Mouse (Mus musculus) liver (tissue): ENCODE results near the gene 9430097D07Rik.
A peak's percentile ranks its signal among the peaks of the same experiment; 100 is the strongest.

Experiments
- DNase-seq: peaks from one replicate; pipeline ENCODE4 v3.0.0-alpha.2; 2020; ENCODE audit warnings: mixed read lengths

The 9430097D07Rik gene

DNA sequence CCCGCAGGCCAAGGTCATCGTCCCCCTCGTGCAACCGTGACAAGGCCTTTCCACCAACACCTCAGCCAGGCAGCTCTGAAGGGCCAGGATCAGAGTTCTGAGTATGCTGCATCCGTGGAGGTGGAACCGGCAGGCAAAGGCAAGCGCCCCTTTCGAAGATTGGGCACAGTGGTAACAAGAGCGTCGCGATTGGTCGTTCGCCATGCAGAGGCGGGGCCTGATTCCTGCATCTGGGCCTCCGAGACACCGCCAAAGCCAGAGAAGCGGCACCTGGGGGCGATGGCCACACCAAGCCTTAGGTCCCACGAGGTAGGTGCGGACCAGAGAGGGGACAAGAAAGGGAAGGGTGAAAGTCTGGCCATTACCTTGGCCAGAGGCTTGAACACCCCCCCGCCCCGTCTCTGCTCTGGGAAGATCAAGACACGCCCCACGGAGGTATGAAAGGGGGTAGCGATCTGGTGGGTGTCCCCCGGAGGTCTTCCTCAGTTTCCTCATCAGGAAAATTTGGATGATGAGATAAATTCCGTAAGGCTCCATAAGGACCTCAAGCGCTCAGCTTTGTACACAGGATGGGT lies at the start of gene 9430097D07Rik:
9430097D07Rik (minus strand) TSS at position 99 of the 575 bp plus-strand sequence.
- peak; percentile 58 for DNase-seq

DNA sequence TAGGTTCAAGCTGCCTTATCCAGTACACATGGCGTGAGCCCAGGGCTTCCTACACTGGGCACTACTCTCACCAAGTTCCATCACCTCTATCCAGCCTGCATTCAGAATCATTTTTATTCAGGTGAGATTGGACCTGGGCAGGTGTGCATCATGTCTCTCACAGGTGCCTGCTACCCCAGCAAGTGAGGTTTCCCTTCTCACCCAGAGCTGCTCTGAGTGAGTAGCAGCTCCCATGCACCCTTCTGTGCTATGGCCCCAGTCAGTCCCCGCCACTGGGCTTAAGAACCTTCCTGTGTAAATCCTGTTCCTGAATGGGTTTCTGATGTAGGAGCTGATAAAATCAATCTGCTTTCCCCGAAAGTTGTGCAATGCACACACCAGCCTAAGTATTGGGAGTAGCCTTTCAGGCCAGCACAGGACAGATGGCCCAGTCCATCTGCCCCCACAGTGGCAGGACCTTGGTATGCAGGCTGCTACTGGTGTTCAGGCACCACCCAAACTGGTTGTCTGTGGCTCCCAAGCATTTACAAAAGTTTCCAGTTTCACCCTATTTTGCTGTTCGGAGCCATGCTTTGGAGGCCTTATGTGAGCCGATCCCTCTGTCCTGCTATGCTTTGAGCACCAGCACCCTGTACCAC lies 48.7 kb upstream of the 9430097D07Rik start:
- no peak for DNase-seq

DNA sequence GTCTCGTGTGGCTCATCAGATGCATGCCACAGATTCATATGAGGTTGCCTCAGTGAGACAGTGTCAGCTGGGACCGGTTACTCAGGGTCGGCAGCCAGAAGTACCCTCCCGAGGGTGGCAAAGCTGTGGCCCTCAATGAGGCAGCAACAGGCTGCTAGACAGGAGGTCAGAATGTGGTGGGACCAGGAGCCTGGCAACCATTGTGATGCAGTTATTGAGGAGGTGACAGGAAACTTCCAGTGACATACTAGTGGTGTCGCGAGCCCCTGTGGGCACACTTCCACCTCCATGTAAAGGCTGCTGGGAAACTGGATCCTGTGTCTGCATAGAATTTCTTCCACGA lies 46.0 kb upstream of the 9430097D07Rik start, which contains the start of gene Ak1:
Ak1 (plus strand) TSS at position 242 of the 343 bp plus-strand sequence.
- DNase-seq, result no peak

DNA sequence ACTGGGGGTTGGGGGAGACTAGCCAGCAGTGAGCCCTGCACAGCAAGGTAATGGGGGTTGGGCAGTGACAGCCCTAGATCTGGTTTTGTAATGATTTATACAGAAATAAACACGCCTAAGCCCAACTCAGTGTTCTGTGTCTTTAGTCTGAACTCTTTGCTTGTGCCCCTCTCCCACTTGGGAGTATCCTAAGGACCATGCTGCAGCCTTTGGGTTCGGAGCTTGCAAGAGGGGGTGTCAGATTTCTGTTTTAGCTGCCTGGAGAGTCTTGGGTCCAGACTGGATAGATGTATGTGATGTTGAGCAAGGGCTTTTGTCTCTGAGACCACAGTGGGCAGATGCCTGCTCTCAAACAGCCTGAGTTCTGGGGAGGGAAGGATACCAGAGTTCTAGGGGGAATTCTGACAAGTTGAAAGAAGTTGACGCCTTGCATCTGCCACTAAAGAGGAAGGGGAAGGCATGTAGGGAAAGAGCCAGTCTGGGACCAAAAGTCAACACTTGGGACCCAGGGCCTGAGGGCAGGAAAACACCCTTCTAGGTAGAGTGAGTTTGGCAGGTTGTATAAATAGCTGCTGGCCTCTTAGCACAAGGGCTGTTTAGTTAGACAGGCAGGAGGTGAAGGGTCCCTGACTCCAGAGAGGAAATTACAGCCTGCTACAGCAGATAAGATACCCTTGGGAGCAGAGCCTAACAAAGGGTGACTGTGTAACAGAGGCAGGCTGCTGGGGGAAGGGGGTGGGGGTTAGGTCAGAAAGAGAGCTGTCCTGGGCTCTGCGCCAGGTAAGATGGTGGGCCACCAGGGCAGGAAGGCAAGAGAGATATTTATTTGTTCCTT lies 45.4 kb upstream of the 9430097D07Rik start:
- DNase-seq, result peak; percentile 42

DNA sequence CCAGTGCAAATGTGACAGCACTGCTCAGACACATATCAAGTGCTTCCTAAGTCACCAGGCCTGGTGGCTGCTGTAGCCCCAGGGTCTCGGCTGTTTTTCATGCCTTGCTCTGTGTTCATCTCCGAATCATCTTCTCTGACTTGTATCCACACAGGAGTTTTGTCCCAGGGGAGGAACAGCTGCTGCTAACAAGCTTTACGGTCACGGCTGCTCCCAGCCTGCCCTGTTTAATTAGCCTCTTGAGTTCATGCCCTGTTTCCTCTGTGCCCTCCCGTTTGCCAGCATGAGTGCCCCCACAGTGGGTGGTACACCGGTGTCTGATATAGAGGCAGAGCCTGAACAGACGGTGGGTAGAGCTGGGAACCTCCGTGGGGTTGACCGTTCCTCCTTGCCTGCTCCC lies 42.6 kb upstream of the 9430097D07Rik start:
- DNase-seq, result no peak

DNA sequence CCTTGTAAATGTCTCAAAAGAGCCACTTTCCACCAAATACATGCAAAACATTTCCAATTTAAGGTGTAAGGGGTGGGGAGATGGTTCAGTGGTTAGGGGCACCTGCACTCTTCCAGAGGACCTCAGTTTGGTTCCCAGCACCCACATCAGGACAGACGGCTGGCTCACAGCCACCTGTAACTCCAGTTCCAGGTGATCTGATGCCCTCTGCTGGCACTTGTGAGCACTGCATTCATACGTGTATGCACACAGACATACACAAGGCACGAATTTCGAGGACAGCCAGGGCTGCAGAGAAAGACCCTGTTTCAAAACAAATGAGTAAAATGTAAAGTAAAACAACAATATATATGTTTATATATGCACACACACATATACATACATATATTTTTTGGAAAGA lies 42.1 kb upstream of the 9430097D07Rik start:
- DNase-seq, result peak; percentile 38

DNA sequence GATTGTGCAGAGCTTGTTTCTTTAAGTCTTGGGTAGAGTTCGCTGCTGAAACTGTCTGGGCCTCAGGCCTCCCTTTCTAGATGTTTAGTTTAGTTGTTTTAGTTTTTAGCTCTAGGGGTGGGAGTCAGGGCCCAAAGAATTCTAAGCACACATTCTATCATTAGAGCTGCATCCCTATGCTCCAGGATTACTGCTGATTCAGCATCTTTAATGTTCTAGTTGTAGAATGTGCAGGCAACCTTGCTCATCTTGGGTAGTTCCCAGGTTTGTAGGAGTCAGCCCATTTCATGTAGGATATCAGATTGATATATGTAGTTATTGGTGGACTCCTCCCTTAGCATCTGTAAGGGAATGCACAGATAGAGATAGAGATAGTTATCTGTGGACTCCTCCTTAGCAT lies 41.6 kb upstream of the 9430097D07Rik start:
- DNase-seq, result no peak

DNA sequence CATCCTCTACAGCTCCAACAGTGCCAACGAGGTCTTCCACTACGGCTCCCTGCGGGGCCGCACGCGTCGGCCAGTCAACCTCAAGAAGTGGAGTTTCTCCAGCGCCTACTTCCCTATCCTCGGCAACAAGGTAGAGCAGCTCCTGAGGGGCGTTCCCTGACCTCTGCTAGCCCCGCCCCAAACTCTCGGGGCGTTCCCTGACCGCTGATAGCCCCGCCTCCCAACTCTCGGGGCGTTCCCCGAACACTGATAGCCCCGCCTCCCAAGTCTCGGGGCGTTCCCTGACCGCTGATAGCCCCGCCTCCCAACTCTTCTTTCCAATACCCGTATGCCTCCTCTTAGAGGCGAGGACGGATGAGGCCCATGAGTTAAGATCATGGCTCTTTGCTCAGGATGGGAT lies 36.8 kb upstream of the 9430097D07Rik start:
- peak; percentile 78 for DNase-seq

DNA sequence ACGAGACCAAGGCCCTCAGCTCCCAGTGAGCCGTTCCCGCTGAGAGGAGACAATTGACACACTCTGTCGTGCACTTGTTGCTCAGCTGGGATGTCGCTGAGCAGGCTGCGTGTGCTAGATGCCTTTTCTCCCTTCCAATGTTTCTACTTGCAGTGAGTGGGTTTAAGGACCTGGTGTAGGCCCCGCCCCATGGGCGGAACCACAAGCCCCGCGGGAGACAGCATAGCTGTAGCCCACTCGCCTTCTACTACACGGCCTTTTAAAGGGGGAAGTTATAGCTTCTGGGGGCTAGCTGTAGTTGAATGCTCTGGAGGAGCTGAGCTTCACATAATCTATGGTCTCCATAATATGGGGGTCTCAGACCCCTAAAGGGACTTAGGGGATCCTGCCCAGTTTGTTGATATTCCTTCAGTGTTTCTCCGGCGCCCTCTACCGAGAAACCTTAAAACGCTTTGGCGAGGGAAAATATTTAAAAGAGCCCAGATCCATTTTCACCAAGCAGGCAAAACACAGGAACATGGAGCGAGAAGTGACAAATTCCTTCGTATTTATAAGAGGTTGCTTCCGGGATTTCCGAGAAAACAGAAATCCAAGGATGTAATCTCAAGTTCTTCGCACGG lies 35.2 kb upstream of the 9430097D07Rik start:
- DNase-seq, result peak; percentile 60

DNA sequence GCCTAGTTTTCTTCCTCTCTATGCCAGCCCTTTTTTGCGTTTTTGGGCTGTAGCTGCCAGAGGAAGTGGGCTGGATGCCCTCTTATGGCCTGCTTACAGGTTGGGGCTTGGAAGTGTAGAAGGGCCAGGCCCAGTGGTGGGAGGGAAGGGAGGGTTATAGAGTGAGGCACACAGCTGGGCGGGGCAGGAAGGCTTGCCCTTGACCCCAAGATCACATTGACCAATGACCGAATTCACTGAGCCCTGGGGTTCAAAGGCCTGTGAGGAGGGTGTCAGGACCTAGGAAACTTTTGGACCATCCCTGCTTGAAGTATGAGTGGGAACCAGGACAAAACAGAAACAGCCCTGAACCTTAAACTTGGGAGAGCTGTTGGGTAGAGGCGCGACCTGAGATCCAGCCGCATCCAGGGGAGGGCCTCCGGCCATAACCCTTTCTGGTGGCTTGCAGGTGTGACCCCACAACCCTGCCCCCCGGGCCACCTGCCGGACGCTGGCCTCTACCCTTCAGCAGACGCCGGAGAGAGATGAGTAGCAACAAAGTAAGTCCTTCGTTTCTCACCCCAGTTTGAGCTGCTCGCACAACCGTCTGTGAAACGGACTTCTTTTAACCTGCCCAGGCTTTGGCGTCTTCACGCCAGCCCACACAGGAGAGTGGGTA lies 33.4 kb upstream of the 9430097D07Rik start:
- DNase-seq, result no peak

DNA sequence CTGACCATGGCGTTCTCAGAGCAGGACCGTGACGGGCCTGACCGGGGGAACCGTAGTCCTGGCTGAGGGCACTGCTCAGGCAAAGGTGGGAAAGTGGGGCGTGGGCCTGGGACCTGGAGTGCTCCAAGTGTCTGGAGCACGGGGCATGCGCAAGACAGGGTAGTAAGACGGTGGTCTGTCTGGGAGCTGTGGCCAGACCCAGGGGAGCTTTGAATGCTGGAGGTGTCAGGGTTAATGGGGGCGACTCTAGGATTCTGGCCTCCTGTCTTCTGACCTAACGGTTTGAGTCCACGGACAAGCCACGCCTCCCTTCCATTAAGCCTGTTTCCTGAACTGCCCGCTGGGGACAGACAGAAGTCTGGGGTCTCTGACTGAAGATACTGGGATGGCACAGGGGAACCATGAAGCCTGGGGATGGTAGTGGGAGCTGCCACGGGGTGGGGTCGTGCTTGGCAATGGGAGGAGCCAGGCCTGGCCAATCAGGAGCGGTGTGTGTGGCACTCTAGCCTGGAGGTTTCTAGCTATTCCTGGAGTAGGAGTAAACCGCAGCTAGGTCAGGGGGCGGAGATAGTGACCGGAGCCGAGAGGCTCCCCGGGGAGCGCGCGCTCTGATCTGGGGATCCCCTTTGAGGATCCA lies 32.8 kb upstream of the 9430097D07Rik start:
- DNase-seq, result peak; percentile 88

DNA sequence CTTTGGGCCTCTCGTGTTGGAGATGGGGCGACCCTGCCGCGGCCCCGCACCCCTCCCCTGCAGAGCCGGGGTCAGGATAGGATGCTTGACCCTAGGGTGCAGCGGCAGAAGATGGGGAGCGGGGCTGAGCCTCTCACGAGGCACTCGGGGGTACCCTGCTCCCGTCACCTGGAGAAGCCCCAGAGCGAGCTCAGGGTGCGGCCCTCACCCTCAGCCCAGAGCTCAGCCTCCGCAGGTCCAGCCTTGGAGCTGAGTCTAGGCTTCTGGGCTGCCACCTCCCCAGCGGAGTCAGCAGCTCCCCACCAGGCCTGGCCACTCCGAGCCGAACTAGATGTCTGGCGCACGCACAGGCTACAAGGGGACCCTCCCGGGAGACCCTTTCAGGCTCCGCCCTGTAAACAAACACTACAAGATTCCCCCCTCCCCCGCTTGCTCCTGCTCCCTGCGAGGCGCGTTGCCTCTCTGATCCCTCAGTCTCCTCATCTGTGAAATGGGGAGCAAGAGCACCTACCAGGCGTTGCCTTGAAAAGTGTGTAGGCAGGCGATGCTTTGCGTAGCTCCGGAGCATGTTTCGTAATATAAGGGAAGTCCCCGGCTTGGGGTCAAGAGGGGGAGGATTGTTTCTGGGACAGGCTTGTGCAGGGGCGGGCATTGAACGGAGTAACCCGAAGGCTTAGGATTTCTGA lies 31.9 kb upstream of the 9430097D07Rik start:
- DNase-seq, result peak; percentile 60

DNA sequence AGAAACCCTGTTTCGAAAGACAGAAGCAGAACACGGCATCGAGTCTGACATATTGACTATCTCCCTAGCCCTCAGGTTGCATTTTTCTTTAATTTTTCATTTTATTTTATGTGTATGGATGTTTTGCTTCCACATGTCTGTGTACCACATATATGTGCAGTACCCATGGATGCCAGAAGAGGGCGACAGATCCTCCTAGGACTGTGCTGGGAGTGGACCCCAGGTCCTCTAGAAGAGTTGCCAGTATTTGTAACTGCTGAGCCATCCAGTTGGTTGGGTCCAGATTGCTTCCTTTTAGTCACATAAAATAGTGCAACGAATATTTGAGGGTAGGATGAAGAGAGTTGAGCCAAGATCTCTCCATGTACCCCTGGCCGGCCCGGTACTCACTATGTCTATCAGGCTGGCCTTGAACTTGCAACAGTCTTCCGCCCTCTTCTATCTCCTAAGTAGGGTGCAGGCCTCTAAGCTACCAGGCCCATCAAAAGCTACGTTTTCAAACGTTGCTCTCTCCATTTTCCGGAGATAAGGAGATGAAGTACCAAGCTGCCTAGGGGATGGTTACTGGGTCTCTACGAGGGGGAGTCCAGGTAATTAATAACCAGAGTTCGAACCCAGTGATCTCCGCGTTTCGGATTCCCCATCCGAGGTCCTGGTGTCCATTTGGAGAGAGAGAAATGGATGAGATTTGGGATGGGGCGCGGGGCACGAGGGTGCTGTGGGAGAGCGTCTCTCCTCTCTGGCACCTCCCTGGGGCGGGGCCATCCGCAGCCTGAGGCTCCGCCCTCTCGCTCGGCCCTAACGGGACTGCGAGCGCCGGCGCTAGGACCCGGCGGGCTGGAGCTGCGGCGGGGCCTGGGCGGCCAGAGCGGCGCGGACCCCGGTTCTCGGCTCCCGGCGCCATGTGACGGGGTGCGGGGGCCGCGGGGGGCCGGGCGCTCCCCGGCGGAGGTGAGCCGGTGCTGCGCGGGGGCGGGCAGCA lies 31.0 kb upstream of the 9430097D07Rik start:
- DNase-seq, result peak; percentile 94

DNA sequence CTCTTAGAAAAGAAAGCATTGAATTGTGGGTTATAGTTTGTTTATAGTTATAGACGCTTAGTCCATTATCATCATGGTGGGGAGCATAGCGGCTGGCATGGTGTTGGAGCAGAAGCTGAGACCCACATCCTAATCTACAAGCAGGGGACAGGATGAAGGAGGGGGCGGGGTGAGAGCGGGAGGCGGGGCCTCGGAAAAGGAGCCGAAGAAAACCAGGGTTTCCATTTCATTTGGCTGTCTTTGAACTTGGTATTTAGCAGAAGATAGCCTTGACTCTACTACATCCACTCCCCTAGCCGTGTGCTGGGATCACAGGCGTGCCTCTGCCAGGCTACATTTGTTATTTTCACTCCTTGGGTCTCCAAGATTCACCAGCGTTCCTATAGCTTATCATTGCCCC lies 29.1 kb upstream of the 9430097D07Rik start:
- DNase-seq, result peak; percentile 46

DNA sequence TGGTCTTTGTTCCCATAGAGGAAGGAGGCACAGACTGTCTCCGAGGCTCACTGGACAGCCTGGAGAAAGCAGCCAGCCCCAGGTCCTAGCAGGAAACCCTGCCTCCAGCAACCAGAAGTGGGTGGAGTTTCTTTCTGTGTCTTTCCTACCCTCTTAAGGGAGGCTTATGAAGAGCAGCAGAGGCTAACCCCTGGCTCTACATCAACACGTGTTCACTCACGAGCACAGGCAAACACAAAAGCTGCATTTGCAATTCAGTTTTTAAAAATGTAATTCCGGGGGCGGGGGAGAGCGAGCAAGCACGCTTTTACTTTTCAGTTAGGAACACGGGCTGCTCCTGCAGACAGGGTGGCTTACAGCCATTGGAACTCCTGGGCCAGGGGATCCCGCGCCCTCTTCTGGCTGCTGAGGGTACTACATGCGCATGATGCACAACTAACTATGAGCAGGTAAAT lies 27.1 kb upstream of the 9430097D07Rik start:
- peak; percentile 89 for DNase-seq

DNA sequence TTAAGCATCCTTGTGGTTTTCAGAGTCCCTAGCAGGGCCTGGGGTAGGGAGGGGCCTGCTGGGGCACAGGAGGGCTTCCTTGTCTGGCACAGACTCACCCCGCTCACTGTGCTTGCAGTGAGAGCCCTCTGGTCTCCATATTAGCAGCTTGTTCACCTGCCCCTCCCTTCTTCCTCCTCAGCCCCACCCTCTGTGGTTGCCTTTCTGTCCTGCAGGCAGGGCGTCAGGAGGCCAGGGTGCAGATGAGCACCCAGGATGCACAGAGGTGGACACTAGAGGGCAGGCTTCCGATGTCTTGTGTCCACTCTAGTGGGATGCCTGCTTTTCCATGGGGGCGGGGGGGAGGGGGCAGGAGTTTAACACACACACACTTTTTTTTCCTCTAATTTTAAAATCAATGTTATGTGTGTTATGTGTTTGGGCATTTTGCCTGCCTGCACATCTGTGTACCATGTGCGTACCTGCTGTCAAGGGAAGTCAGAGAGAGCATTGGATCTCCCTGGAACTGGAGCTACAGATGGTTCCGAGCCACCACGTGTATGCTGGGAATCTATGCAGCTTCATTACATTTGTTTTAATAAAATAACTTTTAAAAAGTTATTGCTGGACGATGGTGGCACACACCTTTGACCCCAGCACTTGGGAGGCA lies 26.1 kb upstream of the 9430097D07Rik start:
- peak; percentile 81 for DNase-seq

DNA sequence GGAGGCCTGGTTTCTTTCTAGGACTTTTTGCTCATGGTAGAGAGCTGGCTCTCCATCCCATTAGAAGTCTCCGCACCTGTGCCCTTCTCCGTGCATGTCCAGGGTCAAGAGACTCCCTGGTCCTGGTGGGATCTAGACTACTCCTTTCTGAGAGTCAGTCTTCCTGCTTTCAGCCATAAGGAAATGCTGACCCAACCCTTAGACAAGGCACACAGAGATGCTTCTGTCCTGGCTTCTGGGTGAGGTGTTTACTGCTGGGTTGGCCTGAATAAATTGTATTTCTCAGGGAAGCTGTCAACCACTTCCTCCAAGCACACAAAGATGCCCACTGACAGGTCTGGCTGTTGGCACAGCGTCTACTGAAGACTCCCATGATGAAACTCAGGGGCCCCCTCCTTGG lies 23.9 kb upstream of the 9430097D07Rik start, which contains the start of gene St6galnac6:
St6galnac6 (plus strand) TSS at position 301 of the 400 bp plus-strand sequence.
- no peak for DNase-seq

DNA sequence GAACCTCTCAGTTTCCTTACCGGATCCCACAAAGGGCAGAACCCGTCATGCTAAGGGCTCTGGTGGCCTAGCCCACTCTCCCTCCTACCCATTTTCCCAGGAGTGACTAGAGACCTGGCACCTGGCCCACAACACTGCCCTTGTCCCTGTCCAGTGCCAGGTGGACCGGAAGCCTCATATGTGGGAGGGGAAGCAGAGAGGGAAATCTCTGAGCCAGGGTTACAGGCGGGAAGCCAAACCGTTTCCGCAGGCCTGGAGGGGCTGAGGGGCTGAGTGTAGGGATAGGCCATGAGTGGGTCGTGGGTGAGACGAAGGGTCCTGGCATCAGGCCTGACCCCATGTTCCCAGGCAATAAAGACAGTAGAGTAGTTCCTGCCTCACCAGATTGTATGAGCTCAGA lies 23.0 kb upstream of the 9430097D07Rik start:
- DNase-seq, result no peak

DNA sequence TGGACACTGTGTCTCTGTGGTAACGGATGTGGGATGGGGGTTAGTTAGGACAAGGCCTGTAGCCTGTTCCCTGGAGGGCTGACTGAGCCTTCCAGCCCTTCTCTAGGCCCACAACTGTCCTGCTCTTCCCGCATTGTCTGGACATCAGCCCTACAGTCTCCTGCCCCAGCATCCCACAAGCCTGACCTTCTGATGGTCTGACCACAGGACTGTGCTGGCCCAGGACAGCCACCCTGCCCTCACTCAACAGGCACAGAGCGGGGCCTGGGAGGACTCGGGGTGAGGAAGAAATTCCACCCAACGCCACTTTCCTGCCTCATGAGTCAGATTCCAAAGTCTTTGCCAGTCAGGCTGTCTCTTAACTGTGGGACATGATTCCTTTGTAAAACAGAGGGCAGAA lies 22.2 kb upstream of the 9430097D07Rik start:
- DNase-seq, result no peak

DNA sequence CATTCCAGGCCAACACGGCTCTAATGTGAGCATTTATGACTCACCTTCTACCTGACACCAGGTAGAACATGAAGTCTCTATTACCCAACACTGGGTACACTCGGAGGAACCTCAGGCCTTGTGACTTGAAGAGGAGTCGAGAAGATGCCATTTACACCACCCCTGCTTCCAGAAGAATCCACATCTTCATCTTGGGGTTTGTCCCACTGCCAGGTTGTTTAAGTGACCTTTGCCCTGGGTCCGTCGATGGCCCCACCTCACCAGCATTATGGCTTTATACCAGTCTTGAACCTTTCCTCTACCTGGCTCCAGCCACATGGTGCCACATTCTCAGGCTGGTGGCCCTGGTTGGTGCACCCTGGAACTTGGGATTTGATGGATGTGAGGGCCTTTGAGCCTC lies 21.8 kb upstream of the 9430097D07Rik start:
- DNase-seq, result no peak
